Mouse (Mus musculus) hematopoietic stem cell, adult 5-6 weeks (primary cell): ENCODE measurements around the gene 3110009E18Rik. TPM values are rescaled to one million over a fixed set of nuclear protein-coding genes. Genes with fewer than 3 reads are reported as not detected.

Experiments used
- ATAC-seq, 2 experiments: fragments of 125-278 bp in 1 of 2; replicated peaks in 1 of 2; 2 replicates each; pipeline ENCODE4 v1.8.0; 2016 to 2017; ENCODE audit warnings: inconsistent platforms in 2 of 2, mild to moderate bottlenecking in 2 of 2, moderate number of reproducible peaks in 2 of 2, low read depth in 1 of 2, moderate TSS enrichment in 1 of 2; ENCODE audit not compliant: low FRiP score in 2 of 2, poor library complexity in 2 of 2, severe bottlenecking in 2 of 2, insufficient read depth in 1 of 2, low TSS enrichment in 1 of 2
- total RNA-seq: library from RNA; stranded (forward); fragments of 172-1452, 232-1000 nt; gene quantifications from 2 replicates; pipeline ENCODE4 v1.2.3, GENCODE M21; 2017

3110009E18Rik gene
- total RNA-seq, 1 experiment from 2014 or later: 11.3 TPM

DNA sequence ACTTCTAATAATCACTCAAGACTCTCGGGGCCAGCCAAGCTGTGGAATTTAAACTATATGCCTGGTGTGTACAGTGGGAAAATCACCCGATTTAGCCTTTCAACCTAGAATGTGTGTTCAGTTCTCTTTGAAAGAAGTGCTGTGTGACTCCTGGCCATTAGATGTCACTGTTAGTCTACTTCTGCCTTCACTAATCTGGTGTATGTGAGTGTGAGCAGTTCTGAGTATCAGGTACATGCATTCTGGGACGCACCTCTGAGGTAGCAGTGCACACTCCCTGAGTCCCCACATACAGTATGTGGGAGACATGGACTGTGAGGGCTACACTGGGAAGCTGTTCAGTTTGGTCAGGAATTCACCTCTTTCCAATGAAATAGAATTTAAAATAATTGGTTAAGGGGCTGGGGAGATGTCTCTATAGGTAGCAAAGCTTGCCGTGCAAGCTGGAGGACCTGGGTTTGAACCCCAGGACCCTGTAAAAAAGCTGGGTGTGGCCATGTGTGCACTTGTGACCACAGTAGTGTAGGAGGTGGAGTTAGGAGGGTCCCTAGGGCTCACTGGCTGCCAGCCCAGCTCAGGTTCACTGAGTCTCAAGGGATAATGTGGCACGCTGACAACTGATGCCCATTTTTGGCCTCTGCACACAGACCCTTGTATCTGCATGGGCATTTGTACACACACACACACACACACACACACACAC is 51.0 kb downstream of the 3110009E18Rik start:
- ATAC-seq: peak in 1 of 2 experiments; percentile 57; a peak in 1 of 4 replicates

DNA sequence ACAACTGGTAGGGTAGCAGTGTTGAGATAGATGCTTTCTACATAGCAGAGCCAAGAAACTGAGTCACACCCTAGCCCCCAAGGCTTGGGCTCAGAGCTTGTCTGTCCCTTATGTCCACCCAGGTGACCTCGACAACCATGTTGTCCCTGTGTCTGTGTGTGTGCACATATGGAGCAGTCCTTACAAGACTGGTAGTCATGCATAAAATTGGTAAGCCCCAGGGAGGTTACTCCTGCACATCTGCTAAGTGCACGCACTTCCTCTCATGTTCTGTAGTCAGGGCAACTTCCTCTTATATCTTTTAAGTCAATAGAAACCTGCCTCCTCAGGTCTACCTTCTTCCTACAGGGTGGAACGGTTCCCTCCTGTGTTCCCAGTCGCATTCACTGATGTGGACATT is 54.0 kb downstream of the 3110009E18Rik start:
- ATAC-seq: peak; percentile 24 to 36; a peak in 1 of 4 replicates

DNA sequence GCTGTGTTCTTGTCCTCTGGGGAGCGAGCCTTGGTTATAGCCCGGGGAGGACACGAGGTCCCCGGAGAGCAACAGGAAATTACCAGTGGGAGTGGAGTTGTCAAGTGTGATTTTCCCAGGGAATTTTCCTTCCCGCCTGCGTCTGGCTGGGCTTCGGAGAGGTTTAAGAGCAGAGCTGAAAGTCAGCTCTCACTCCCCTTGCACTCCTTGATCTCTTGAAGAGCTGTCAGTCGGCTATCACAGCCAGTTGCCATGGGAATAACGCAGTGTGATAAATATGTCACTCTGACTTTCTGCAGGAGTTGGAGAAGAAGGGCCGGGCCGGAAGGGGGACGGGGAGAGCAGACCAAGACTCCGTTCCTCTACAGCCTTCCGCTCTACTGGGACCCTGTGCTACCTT is 55.3 kb downstream of the 3110009E18Rik start:
- ATAC-seq: no peak

DNA sequence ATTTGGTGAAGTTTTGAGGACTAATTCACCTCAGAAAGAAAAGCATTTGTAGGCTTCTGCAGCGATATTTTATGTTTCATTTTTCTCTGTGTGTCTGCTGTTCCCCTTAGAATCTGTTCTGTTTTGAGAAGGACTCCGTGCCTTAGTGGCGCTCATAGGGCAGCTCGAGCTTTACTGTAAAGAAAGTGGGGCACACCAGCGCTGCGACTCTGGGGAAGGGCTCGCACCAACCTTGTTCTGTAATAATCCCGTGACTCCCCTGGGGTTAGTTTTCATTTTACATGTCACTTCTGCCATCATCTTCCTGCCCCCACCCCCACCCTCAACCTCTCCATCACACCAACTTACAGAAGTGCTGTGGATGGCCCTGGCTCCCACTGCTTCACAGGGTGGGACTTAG is 56.2 kb downstream of the 3110009E18Rik start:
- no peak for ATAC-seq

DNA sequence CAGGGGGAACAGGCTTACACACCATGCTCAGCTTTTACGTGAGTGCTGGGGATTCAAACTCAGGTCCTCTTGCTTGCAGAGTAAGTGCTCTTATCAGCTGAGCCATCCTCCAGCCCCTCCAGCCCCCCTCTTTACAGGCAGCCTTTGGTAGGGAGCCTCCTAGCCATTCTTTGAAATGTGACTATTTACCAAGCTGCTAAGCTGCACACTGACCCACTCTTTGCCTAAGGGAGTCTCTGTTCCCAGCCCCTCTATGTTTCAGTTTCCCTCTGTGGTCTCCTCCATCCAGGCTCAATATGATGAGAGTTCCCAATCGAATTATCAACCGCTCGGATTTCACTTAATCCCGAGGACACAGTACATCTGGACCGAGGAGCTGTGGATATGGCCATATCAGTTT is 65.2 kb downstream of the 3110009E18Rik start:
- ATAC-seq: no peak

DNA sequence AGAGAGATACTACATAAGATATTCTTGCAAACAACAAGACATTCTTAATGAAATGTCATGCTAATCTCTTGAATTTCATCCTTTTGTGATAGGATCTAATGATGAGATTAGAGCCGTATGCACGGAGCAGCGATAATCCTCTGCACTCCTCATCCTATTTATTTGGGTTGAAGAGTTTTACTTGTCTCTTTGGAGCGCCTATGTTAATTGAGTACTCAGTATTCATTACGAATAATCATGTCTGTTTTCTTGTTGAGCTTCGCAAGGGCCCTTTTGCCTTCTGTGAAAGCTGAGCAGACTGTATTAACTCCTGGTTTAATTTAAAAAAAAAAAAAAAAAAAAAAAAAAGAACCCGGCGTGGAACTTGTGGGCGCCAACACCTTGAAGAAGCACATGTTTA is 65.7 kb downstream of the 3110009E18Rik start:
- no peak for ATAC-seq

DNA sequence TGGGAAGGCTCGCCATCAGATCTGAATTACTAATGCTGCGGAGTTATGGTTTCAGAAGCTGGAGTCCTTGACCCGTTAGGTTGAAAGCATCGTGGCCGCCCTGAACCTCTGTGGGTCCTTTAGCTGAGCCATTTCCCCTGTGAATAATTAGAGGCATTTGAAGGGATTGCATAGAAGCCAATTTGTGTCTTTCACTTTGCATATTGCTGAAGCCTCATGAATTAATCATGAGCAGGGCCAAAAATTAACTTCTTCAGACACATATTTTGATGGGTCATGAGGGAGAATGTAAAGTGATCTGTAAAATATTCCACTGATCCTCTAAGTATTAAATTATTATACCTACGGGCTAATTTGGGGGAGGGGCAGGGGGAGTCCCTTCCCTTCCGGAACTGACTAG is 66.1 kb downstream of the 3110009E18Rik start:
- ATAC-seq: no peak

DNA sequence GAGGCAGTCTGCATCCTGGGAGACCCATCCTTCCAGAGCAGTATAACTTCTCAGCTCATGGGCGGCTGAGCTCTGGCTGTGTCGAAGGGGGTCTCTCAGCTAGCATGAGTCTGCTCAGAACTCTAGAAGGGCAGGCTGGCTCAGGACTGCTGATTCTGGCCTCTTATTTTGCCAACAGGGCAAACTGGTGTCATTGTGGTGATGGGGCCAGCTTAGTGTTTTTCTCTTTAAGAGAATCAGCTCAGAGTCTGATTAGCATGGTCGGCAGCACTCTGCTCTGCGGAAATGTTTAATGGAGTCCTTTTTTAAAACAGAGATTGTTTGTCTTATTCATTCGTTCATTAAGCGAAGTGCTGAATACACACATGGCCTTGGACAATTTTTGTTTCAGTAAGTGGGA is 68.2 kb downstream of the 3110009E18Rik start:
- no peak for ATAC-seq

DNA sequence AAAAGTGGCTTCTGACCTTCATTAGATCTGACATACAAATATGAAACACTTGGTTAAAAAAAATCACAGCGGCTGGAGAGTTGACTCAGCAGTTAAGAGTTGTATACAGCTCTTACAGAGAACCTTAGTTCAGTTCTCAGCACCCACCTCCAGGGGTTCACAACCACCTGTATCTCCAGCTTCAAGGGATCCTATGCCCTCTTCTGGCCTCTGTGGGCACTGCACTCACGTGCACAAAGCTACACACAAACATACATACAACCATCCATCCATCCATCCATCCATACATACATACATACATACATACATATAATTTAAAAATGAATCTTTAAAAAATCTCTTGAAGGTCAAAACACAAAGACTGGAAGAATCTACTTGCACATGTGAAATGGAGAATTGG is 69.3 kb downstream of the 3110009E18Rik start:
- ATAC-seq: no peak

DNA sequence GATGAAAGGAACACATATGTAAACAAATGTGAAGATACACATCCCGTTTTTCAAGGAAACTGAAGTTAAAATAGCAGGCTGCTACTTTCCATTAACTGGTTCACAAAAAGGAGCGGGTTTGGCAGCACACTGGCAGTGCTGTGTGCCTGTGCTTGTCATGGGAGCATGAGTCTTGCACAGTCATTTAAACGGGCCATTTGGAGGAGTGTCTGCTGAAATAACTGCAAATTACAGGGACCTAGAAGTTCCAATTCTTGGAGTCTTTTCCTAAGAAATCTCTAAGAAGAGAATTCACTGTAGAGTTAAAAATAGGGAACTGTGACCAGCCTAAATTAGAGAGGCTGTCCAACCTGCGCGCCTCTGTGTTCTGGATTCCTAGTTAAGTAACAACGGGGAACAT is 70.0 kb downstream of the 3110009E18Rik start:
- ATAC-seq: no peak

DNA sequence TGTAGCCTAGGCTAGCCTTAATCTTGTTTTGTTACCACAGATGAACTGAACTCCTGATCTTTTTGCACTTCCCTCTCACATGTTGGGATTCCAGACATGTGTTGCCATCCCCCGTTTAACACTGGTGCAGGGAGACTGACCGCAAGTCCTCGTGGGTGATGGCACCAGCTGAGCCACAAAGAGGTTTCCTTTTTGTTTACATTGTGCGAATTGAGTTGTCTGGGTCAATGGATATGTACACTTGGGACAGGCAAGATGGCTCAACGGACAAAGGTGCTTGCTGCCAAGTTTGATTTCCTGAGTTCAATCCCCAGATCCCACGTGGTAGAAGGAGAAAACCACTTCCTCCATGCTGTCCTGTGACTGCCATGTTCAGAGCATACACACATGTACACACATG is 71.3 kb downstream of the 3110009E18Rik start:
- ATAC-seq: no peak

DNA sequence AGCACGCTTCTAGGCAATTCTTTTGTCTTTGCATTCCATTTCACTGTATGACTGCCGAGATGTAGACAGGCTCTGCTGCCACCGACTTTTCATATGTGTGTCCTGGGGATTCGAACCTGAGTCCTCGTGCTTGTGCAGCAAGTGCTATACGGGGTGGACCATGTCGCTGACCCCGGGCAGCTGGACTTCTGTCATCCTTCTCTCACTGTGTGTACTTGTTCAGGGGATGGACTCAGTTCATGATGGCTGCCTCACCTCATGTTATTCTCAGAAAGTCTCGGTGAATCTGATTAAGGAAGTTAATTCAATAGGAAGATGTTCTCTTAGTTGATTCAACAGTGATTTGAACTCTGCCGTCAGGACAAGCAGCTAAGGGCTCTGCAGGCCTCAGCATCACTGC is 72.6 kb downstream of the 3110009E18Rik start:
- no peak for ATAC-seq

DNA sequence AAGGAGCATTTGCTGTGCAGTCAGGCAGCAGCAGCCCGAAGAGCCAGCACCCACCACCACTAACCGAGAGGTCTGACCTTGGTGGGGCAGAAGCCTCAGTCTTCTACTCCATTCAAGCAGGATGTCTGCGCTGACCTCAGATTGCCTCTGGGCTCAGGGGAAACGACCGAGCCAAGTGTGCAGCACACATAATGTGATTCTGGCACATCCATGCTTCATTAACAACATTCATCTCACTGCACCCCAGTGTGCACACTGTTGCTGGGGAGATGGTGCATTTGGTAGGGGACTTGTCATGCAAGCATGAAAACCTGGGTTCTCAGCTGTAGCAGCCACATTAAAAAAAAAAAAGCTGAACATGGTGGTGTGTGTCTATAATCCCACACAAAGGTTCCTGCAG is 75.0 kb downstream of the 3110009E18Rik start:
- no peak for ATAC-seq

DNA sequence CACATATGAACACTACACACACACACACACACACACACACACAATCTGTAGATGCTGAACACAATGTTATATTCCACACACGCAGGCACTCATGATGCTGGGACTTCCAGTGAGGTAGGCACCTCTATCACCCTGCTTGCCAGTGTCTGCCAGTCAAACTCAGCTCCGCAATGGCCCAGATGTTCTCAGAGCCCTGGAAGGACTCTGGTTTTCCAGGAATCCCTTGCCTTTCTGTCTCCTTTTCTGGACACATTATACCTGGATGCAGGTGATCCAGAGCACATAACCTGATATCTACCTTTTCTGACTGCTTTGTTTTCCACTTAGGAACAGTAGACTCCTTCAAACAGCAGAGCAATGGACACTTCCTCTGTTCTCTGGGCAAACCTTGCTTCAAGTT is 75.7 kb downstream of the 3110009E18Rik start:
- no peak for ATAC-seq

DNA sequence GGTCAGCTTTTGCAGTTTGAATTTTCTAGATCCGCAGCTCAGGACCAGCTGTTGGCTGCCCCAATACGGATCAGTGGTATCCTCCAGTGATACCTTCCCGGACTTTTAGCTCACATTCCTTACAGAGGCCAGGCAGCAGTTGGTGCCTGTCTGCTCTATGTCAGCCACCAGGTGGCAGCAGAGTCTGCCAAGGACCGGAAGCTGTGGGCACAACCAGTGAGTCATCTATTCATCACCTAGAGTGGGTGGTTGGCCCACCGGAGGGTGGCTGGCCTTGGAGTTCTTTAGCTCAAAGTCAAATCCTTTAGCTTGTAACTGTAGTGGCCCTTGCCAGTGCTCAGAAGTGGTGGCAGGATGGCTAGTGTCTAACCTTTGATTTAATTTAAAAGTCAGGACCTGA is 76.2 kb downstream of the 3110009E18Rik start:
- peak; percentile 96 to 98 for ATAC-seq

DNA sequence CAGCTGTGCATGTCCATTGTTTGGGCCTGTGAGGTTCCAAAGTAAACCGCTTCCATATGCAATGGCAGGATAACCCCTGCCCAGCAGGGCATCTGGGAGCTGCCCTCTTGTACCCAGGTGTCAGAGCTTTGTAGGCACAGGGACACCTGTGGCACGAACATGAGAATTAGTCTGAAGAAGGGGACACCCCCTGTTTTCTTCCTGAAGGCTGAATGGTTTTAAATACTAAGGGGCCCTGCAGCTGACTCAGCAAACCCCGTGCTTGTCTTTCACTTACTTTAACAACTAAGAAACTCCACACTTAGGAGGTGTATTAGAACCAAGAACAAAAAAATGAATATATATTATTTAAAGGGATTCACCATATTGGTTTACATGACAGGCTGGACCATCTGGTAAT is 77.2 kb downstream of the 3110009E18Rik start:
- no peak for ATAC-seq

DNA sequence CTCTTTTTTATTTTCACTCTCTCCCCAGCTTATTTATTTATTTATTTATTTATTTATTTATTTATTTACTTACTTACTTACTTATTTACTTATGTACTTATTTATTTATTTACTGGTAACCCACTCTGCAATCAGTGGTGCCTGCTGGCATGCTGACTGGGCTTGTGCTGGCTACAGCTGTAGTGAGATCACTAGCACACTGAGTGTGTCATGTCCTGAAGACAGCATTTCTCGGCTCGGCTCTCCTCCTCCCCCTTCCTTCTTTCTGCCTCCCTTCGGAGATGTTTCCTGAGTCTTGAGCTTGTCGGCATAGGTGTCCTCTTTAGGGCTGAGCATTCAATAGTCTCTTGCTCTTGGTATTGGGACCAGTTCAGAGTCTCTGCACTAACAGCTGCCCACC is 78.0 kb downstream of the 3110009E18Rik start:
- ATAC-seq: no peak

DNA sequence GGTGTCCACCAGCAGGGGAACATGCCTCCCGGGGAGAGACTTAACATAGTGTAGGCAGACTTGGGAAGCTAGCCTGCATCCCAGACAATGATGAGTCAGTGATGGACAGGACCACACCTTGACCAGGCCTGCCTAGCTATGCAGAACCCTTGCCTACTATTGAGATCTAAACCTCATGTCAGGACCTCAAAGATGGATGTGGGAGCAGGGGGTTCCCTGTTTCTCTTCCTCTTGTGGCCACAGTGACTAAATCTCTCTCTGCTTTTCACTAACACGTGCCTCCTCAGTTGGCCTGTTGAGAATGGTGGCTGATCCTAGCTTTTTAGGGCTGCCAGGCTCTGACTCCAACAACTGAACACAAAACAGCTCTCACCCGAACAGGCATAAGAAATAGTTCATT is 81.6 kb downstream of the 3110009E18Rik start:
- ATAC-seq: no peak

DNA sequence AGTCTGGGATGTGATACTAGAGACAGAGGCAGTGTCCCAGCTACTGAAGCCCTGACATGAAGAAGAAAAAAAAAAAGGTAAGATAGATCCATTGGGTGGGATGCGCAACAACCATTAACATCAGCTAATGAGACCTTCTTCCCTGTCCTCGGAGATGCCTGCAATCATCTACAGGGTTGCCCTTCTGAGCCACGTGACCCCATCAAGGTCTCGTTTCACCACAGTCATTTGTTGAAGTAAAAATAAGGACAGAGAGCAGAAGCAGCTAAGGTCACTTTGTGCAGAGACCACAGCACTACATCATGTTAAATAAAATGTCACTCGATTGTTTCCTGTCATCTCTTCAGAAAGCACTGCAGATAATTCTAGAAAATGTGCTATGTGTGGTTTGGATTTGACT is 82.8 kb downstream of the 3110009E18Rik start:
- ATAC-seq: no peak
